29 mouse cellular contexts compared by ENCODE assay signal in genomic region chr10:84982675-84983074, GRCm38 (mm10).
"Had no signal": no experiment of that assay in that cellular context is flagged by ENCODE, and none has a peak within 500 bp of the region (broad histone marks: within the 10 kb centered on the region; RNA-seq: fewer than 3 reads in every experiment).

No protein-coding gene starts in this region.

- H3K9me3 ChIP-seq: heart, embryonic 12.5 days; heart, embryonic 13.5 days; heart, embryonic 15.5 days; hindbrain, embryonic 10.5 days; hindbrain, embryonic 12.5 days; hindbrain, embryonic 13.5 days; hindbrain, embryonic 15.5 days; intestine, embryonic 15.5 days; kidney, embryonic 15.5 days had no signal

- H3K4me1 ChIP-seq: heart, embryonic 12.5 days; hindbrain, embryonic 13.5 days; intestine, embryonic 15.5 days had no signal

- H3K4me3 ChIP-seq: heart, embryonic 12.5 days; heart, embryonic 13.5 days; heart, embryonic 15.5 days; hindbrain, embryonic 10.5 days; hindbrain, embryonic 12.5 days; hindbrain, embryonic 13.5 days; hindbrain, embryonic 15.5 days; intestine, embryonic 15.5 days; kidney, embryonic 15.5 days; layer of hippocampus, adult 2 months had no signal

- H3K27me3 ChIP-seq: heart, embryonic 12.5 days; heart, embryonic 13.5 days; heart, embryonic 15.5 days; hindbrain, embryonic 12.5 days; hindbrain, embryonic 13.5 days; hindbrain, embryonic 15.5 days; intestine, embryonic 15.5 days; kidney, embryonic 15.5 days had no signal

- DNase-seq: heart, postnatal 10 days; heart, postnatal 14 days; heart, postnatal 36 days; heart, postnatal 4 days; kidney, adult 11 months; kidney, adult 18-20 months; kidney, adult 2 months; kidney, adult 8-10 months; kidney, adult 9 months; kidney, postnatal 10 days; kidney, postnatal 14 days; kidney, postnatal 25 days; kidney, postnatal 36 days; kidney, postnatal 4 days; layer of hippocampus, adult 9-11 months; layer of hippocampus, postnatal 36 days had no signal

- H3K27ac ChIP-seq: heart, embryonic 13.5 days; heart, embryonic 15.5 days; hindbrain, embryonic 10.5 days; hindbrain, embryonic 12.5 days; hindbrain, embryonic 13.5 days; hindbrain, embryonic 14.5 days; hindbrain, embryonic 15.5 days; hindbrain, postnatal 0 days; intestine, embryonic 15.5 days; kidney, embryonic 15.5 days; kidney, postnatal 0 days; layer of hippocampus, adult 2 months had no signal

- H3K9ac ChIP-seq: heart, embryonic 12.5 days; heart, embryonic 13.5 days; heart, embryonic 15.5 days; hindbrain, embryonic 12.5 days; hindbrain, embryonic 13.5 days; hindbrain, embryonic 14.5 days; hindbrain, embryonic 15.5 days; intestine, embryonic 15.5 days; kidney, embryonic 15.5 days had no signal
